Mouse (Mus musculus) megakaryocyte, adult 5-6 weeks (primary cell): ENCODE data around the gene Auts2. TPM values are rescaled to one million over a fixed set of nuclear protein-coding genes. Genes with fewer than 3 reads are reported as not detected.

Source experiments
- ATAC-seq: 2 replicates; pipeline ENCODE4 v1.8.0; 2016; ENCODE audit warnings: mild to moderate bottlenecking, inconsistent platforms; ENCODE audit not compliant: poor library complexity, severe bottlenecking
- total RNA-seq, 2 experiments: library from RNA; stranded (forward) in 1 of 2; stranded (reverse) in 1 of 2; fragments of 153-499, 151-499 nt in 1 of 2; fragments of 221-1000, 200-1000 nt in 1 of 2; gene quantifications; 2 replicates each; pipeline versions ENCODE4 v1.2.3 to v1.2.4; 2015 to 2017

Gene Auts2
- total RNA-seq, 2 experiments from 2014 or later: 0.42 to 1.1 TPM

DNA sequence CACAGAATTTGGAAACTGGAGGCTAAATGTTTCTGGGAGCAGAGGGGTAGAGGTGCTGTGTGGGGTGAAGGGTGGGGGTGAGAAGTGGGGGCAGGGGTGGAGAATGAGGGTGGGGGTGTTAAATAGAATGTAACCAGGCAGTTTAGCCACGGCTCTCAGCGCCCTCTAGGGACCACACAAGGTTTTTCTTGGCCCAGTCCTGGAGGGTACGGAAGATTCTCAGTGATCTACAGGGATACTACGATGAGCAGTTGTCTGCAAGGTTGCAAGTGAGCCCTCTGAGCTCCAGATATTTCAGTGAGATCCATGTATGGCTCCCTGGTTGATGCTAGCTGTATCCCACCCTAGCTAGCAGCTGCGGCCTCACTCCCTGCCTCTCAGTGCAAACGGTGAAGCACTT, 1113.6 kb downstream of the Auts2 start:
- ATAC-seq: no peak

DNA sequence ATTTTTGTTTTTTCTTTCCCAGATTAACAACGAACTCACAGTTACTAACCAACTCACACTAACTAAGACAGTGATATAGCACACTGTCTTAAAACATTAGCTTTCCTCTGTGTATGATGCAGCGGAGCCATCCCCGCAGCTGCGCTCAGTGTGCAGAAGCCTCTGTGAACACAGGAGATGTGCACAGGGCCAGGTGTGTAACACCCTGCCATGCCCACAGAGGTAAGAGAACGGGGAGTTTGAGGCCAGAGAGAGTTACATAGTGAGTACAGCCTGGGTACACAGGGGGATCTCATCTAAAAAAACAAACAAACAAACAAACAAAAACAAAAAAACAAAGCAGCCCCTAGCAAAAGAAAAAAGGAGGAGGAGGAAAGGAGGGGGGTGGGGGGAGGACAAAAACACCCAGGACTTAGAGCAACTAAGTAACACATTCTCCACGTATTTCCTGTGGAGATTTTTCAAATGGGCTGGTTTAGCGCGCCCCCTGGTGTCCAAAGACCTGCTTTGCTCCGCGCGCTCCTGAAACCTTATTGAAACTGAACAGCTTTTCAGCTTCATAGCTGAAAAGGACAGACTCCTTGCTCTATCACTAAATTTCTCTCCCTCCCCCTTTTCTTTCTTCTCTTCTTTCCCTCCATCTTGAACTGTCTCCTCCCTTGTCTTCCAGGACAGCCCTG, 1115.3 kb downstream of the Auts2 start:
- ATAC-seq: no peak

DNA sequence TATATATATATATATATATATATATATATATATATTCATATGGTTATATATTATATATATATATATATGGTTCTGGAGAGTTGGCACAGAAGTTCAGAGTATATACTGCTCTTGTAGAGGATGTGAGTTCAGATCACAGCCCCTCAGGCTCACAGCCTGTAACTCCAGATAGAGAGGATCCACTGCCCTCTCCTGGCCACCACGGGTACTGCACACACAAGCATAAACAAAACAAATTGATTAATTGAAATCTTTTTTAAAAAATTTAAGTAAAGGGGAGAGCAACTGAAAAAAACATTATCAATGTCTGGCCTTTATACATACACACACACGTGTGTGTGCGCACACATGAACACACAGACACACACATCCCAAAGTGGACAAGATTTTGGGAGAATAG, 1120.4 kb downstream of the Auts2 start:
- no peak for ATAC-seq

DNA sequence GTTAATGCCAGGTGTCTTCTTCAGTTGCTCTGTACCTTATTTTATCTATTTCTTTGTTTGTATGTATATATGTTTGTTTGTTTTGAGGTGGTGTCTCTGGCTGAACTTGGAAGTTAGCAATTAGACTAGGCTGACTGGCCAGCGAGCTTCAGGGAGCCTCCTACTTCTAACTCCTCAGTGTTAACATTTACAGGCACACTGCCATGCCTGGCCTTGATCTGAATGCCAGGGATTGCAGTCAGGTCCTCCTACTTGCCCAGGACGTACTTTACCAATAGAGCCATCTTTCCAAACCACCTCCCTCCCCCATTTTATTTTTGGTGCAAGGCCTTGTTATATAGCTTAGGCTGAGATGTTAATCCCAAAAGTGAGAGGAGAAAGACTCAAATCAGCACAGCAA, 1122.7 kb downstream of the Auts2 start:
- no peak for ATAC-seq

DNA sequence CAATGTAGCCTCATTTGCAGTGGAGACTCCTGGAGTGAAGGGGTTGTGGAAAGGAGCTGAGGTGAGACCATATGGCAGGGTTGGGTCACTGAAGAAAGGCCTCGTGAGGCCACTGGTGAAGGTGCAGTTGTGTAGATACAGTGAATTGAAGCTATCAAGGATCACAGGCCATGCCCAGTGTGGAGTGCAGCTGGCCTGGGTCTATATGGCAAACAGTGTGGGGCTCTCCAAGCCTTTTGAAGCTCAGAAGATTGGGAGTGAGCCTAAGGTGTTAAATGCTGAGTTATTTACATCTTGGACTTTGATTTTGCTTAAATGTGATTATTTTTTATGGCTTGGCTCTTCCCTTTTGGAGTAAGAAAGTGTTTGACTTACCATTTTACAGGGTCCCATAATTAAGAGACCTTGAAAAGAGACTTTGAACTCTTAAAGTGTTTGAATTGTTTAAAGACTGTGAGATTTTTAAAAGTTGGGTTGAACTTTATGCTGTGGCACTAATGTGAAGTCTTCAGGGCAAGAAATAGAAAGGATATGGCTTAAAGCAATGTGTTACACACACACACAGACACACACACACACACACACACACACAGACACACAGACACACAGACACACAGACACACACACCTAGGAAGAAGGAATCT, 1127.1 kb downstream of the Auts2 start:
- ATAC-seq: no peak

DNA sequence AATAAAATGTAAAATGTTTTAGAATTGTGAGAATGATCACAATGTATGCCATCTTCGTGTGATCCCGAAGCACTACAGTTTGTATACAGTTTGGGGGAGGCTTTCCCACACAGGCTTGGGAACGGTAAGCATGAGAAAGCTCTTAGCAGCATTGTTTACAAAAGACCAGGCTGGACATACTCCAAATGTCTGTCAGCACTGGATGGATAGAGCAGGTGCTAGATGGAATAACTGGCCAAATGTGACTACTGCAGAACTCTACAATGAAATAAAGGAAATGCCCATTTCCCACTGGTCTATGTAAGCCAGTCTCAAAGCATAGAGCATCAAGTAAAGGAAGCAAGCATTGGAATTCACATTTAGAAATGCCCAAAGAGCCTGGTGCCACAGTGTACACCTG, 1144.9 kb downstream of the Auts2 start:
- ATAC-seq: no peak

DNA sequence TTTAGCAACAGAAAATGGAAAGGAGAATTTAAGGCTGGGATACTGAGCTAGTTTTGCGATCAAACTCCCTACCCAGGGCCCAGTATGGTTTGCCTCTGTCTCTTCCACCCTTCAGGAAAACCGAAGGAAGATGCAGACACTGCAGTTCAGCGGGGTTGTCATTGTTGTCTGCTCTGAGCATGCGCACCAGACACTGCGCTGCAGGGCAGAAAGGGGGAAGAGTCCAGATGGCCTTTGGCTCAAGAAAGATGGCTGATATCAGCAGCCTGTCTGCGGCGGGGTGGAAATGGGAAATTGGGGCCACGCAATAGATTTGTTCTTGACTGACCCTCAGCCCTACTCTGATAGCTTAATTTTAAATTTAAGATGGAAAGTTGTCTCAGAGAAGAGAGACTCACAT, 1147.4 kb downstream of the Auts2 start:
- ATAC-seq: no peak
